Mouse (Mus musculus): ENCODE results near the gene Olfr243. TPM values are rescaled to one million over a fixed set of nuclear protein-coding genes. Genes with fewer than 3 reads are reported as not detected.

The Olfr243 gene
- polyA plus RNA-seq, 1 experiment from 2014 or later: not detected

Other genes with a start within 250 kb of the Olfr243 start
- gene Olfr608, start 244.8 kb upstream of the Olfr243 start, polyA plus RNA-seq (2016; fragmentation: Nextera tagmentation; extraction: Ambion mirVana): not detected in 2 replicates
- not detected in 2 replicates for gene Olfr609, start 216.6 kb upstream of the Olfr243 start, polyA plus RNA-seq (2016; fragmentation: Nextera tagmentation; extraction: Ambion mirVana)
- not detected in 2 replicates for gene Olfr610, start 202.5 kb upstream of the Olfr243 start, polyA plus RNA-seq (2016; fragmentation: Nextera tagmentation; extraction: Ambion mirVana)
- gene Olfr611, start 193.8 kb upstream of the Olfr243 start, polyA plus RNA-seq (2016; fragmentation: Nextera tagmentation; extraction: Ambion mirVana): not detected in 2 replicates
- not detected in 2 replicates for gene Olfr612, start 172.0 kb upstream of the Olfr243 start, polyA plus RNA-seq (2016; fragmentation: Nextera tagmentation; extraction: Ambion mirVana)
- gene Olfr613, start 166.6 kb upstream of the Olfr243 start, polyA plus RNA-seq (2016; fragmentation: Nextera tagmentation; extraction: Ambion mirVana): not detected in 2 replicates
- not detected in 2 replicates for gene Olfr615, start 158.6 kb upstream of the Olfr243 start, polyA plus RNA-seq (2016; fragmentation: Nextera tagmentation; extraction: Ambion mirVana)
- gene Olfr616, start 145.5 kb upstream of the Olfr243 start, polyA plus RNA-seq (2016; fragmentation: Nextera tagmentation; extraction: Ambion mirVana): not detected in 2 replicates
- gene Olfr617, start 141.6 kb upstream of the Olfr243 start, polyA plus RNA-seq (2016; fragmentation: Nextera tagmentation; extraction: Ambion mirVana): not detected in 2 replicates
- not detected in 2 replicates for gene Olfr618, start 124.6 kb upstream of the Olfr243 start, polyA plus RNA-seq (2016; fragmentation: Nextera tagmentation; extraction: Ambion mirVana)
- not detected in 2 replicates for gene Olfr619, start 114.1 kb upstream of the Olfr243 start, polyA plus RNA-seq (2016; fragmentation: Nextera tagmentation; extraction: Ambion mirVana)
- gene Olfr620, start 102.1 kb upstream of the Olfr243 start, polyA plus RNA-seq (2016; fragmentation: Nextera tagmentation; extraction: Ambion mirVana): not detected in 2 replicates
- not detected in 2 replicates for gene Olfr622, start 72.0 kb upstream of the Olfr243 start, polyA plus RNA-seq (2016; fragmentation: Nextera tagmentation; extraction: Ambion mirVana)
- not detected in 2 replicates for gene Olfr623, start 51.0 kb upstream of the Olfr243 start, polyA plus RNA-seq (2016; fragmentation: Nextera tagmentation; extraction: Ambion mirVana)
- 0.03 TPM in 1 of 2 replicates, not detected in the other for gene Olfr624, start 43.5 kb upstream of the Olfr243 start, polyA plus RNA-seq (2016; fragmentation: Nextera tagmentation; extraction: Ambion mirVana)
- gene Olfr625-ps1, start 32.0 kb upstream of the Olfr243 start, polyA plus RNA-seq (2016; fragmentation: Nextera tagmentation; extraction: Ambion mirVana): not detected in 2 replicates
- not detected in 2 replicates for gene Olfr628, start 15.7 kb downstream of the Olfr243 start, polyA plus RNA-seq (2016; fragmentation: Nextera tagmentation; extraction: Ambion mirVana)
- not detected in 2 replicates for gene Olfr629, start 30.3 kb downstream of the Olfr243 start, polyA plus RNA-seq (2016; fragmentation: Nextera tagmentation; extraction: Ambion mirVana)
- not detected in 2 replicates for gene Olfr630, start 42.7 kb downstream of the Olfr243 start, polyA plus RNA-seq (2016; fragmentation: Nextera tagmentation; extraction: Ambion mirVana)
- not detected in 2 replicates for gene Olfr69, start 56.9 kb downstream of the Olfr243 start, polyA plus RNA-seq (2016; fragmentation: Nextera tagmentation; extraction: Ambion mirVana)
- gene Olfr68, start 65.0 kb downstream of the Olfr243 start, polyA plus RNA-seq (2016; fragmentation: Nextera tagmentation; extraction: Ambion mirVana): not detected in 2 replicates
- not detected in 2 replicates for gene Olfr67, start 77.2 kb downstream of the Olfr243 start, polyA plus RNA-seq (2016; fragmentation: Nextera tagmentation; extraction: Ambion mirVana)
- 187 and 377 TPM in 2 replicates for gene Hbb-bt, start 99.3 kb downstream of the Olfr243 start, polyA plus RNA-seq (2016; fragmentation: Nextera tagmentation; extraction: Ambion mirVana)
- 78.1 and 116 TPM in 2 replicates for gene Hbb-bs, start 113.4 kb downstream of the Olfr243 start, polyA plus RNA-seq (2016; fragmentation: Nextera tagmentation; extraction: Ambion mirVana)
- 0.63 TPM in 1 of 2 replicates, not detected in the other for gene Hbb-bh2, start 125.8 kb downstream of the Olfr243 start, polyA plus RNA-seq (2016; fragmentation: Nextera tagmentation; extraction: Ambion mirVana)
- gene Hbb-bh1, start 128.5 kb downstream of the Olfr243 start, polyA plus RNA-seq (2016; fragmentation: Nextera tagmentation; extraction: Ambion mirVana): 3,568 and 4,570 TPM in 2 replicates
- 8,684 and 9,134 TPM in 2 replicates for gene Hbb-y, start 138.5 kb downstream of the Olfr243 start, polyA plus RNA-seq (2016; fragmentation: Nextera tagmentation; extraction: Ambion mirVana)
- gene Olfr66, start 171.6 kb downstream of the Olfr243 start, polyA plus RNA-seq (2016; fragmentation: Nextera tagmentation; extraction: Ambion mirVana): not detected in 2 replicates
- not detected in 2 replicates for gene Olfr64, start 179.8 kb downstream of the Olfr243 start, polyA plus RNA-seq (2016; fragmentation: Nextera tagmentation; extraction: Ambion mirVana)
- gene Olfr65, start 188.8 kb downstream of the Olfr243 start, polyA plus RNA-seq (2016; fragmentation: Nextera tagmentation; extraction: Ambion mirVana): not detected in 2 replicates
- gene Olfr631, start 214.2 kb downstream of the Olfr243 start, polyA plus RNA-seq (2016; fragmentation: Nextera tagmentation; extraction: Ambion mirVana): not detected in 2 replicates
- gene Olfr632, start 219.7 kb downstream of the Olfr243 start, polyA plus RNA-seq (2016; fragmentation: Nextera tagmentation; extraction: Ambion mirVana): not detected in 2 replicates
- gene Olfr633, start 229.8 kb downstream of the Olfr243 start, polyA plus RNA-seq (2016; fragmentation: Nextera tagmentation; extraction: Ambion mirVana): not detected in 2 replicates